Mouse (Mus musculus) cerebellum, adult 9-10 months (tissue): Measurements from ENCODE around the gene Pdyn.

ENCODE experiments used
- DNase-seq: peaks from one replicate; pipeline ENCODE4 v3.0.0; 2022

Pdyn gene

DNA sequence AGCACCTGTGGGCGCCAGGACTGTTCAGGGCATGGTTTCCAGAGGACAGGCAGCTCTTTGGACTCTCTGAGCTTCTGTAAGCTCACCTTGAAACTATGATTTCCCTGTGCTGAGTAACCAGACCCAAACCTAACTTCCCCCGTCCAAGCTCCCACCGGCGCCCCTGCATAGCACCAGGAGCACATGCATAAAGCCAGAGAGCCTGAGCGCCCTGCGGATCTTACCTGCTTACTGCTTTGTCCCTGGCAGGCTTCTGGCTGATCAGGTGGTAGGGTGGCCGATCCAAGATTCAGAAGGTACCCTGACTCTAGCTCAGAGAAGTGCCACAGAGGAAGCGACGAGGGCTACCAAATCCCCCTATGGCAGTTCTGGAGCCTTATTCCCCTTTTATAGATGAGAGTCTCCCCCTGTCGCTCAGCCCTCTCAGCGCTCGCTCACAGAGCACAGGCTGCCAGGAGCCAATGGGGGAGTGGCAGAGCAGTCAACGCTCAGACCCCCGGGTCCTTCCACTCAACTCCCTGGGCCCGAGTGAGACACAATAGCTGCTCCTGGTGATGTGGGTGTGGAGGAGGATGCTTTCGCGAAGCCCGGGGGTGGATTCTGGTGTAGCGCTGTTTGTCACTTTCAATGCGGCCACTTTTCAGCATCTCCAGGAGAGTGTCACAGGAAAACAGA is at the start of gene Pdyn:
Gene Pdyn, minus strand, starts transcription at position 361 of the 675 bp plus-strand sequence.
- DNase-seq = no peak

DNA sequence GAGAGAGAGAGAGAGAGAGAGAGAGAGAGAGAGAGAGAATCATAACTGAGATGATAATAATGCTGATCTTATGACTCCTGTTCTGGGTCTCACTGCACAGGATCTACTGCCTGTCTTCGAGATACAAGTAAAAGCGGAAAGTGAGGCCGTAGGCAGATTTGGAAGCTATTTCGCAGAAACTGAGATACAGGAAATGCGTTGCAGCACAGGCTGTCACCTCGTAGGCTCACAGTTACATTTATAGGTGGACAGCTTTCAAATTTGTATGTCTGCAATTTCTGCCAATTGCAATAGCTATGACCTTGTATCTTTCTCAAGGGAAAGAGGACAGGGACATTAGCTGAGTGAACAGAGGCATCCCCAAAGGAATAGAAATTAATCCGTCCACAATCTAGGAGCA is 42.4 kb upstream of the Pdyn start:
- no peak for DNase-seq

GRCm38 (mm10) chr2:129740515-129740914 is 40.9 kb upstream of the Pdyn start:
- no peak for DNase-seq

DNA sequence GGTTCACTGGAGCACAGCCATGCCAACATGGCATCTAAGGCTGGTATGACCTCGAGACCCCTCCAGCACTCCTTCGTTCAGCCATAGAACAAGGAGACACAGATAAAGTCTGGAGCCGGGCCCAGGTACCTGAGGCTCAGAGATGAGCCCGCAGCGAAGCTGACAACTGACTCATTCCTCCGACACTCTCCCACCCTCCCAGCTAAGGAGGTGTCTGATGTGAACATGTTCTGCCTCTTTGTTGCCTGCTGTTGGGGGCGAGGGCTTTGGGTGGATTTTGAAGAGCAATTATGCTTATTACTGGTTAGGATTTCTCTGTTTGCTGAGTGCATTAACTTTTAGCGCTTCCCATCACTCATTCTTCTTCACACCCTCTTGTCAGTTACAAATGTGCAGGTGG is 34.4 kb upstream of the Pdyn start:
- no peak for DNase-seq

- DNase-seq = no peak
Observed at GRCm38 (mm10) chr2:129729681-129730080, 30.0 kb upstream of the Pdyn start.

- peak; percentile 7 for DNase-seq
Observed at GRCm38 (mm10) chr2:129715671-129716070, 16.0 kb upstream of the Pdyn start.

DNA sequence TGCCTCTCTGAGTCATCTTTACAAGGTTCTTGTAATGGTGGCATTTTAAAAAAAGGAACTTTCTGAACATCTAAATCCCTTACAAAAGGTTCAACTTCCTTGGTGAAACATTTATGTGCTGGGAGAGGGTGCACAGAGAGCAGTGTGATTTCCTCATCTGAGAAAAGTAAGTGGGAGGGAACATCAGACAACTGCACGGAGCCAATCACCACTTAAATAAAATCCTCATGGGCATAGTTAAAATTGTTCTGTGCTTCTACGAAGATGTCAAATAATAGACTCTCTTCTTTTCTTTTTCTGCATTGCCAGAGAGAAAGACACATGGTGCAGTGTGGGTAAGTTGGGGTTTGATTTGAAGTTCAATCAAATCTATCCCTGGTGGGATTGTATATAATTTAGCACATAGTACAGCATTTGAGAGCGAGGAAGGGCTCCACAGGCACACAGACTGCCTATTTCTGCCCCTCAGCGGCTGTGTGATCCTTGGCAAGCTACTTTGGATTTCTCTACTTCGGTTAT is 13.4 kb upstream of the Pdyn start:
- no peak for DNase-seq

- DNase-seq = peak; percentile 59
Observed at GRCm38 (mm10) chr2:129696059-129696458, 3.6 kb downstream of the Pdyn start.

DNA sequence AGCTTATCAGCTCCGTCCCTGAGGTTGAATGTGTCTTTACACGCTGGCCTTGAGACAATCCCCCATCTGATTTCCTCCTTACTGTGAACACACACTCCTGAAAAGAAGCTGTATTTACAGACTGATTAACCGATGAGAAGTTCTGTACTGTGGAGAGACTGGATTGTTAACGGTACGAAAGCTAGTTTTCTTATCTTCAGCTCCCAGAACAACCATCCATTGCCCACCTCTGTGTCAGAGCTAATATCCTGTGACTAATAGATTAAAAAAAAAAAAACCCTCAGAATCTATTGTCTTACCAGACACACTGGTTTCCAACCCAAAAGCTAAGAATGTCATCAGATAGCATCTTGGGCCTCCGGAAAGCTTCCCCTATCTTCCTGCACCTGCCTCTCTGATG is 5.3 kb downstream of the Pdyn start:
- no peak for DNase-seq

- DNase-seq = no peak
Observed at GRCm38 (mm10) chr2:129692694-129693093, 7.0 kb downstream of the Pdyn start.

DNA sequence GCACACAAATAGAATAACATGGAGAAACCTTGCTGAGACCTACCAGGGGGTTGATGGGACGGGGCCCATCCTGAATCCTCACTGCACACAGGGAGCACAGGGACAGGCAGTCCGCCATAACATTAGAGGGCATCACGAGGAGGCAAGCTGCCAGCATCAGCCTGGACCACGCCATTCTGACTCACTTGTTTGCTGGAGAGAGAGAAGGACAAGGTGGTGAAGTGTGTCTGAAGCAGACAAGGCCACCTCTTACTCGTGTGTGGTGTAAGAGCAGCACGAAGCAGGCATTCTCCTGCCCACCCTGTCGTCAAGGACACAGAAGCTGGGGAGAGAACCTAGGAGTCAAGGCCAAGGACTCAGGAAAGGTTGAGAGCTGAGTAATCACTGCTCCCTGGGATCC is 9.9 kb downstream of the Pdyn start:
- DNase-seq = no peak

GRCm38 (mm10) chr2:129688036-129688625 is 11.5 kb downstream of the Pdyn start:
- DNase-seq = peak; percentile 14

GRCm38 (mm10) chr2:129686908-129687307 is 12.7 kb downstream of the Pdyn start:
- no peak for DNase-seq

DNA sequence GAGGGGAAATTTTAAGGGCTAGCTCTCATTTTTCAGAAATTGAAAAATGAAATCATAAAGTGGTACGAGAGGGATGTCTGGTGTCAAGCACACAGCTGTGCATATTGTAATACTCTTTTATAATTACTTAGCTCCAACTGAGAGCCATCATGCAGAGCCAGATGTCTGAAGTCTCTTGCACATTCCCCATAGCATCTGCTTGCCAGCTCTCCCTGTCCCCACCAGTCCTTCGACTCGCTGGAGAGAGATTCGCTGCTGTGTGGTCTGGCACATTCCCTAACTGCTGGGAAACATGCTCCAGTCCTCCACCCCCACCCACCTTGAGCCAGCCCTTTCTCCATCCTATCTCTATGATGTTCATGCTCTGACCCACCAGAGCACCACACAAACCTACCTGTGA is 15.6 kb downstream of the Pdyn start:
- no peak for DNase-seq

- DNase-seq = no peak
Observed at GRCm38 (mm10) chr2:129680236-129680635, 19.4 kb downstream of the Pdyn start.

DNA sequence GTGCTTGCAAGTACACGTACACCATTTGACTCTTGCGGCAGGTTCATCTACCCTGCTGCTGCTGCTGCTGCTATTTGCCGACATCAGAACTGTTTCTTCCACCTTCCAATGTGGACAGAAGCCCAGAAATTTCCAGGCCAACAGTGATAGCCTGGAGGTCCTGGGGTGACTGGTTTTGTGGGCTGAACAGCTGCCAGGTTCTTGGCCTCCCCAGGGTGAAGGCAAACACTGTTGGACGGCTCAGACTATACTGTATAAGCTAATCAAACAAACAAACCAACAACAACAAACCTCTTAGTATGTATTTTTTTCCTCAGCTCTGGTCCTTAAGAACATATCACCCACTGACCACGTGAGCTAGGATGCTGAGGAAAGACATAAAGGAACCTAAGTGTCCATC is 20.6 kb downstream of the Pdyn start:
- DNase-seq = no peak

GRCm38 (mm10) chr2:129677664-129678063 is 22.0 kb downstream of the Pdyn start:
- no peak for DNase-seq

GRCm38 (mm10) chr2:129674935-129675634 is 24.6 kb downstream of the Pdyn start:
- DNase-seq = peak; percentile 83

DNA sequence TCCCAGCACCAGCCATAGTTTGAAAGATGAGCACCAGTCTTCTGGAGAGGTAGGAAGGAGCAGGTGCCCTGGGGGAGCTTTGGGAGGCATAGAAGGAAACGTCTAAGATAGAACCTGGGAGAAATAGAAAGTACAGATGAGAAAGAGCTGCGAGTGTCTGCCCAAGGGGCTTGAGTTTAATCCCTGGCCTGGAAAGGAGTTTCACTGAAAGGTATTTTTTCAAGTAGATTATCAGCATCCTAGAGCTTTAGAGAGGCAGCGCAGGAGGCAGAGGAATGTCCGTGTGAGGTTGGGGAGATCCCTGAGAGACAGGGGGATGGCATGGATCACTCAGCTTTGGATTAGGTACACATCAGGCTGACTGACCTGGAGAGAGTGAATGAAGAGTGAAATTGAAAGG is 27.7 kb downstream of the Pdyn start:
- DNase-seq = no peak

DNA sequence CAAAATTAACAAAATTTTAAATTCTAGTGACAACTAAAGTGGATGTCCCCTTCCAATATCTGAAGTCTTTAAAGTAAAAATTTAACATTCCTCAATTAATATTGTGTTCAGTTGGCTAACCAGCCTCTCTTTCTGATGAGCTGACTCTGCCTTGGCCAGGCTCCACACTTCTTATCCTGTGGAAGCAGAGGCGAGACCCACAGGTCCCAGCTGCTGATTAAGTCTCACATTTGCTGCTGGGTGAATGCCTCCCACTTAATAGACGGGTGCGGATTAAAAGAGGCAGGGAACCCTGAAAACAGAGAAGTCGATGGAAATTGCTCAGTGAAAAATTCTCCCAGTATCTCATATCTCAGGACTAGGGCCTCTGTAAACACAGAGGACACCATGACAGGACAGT is 37.2 kb downstream of the Pdyn start:
- no peak for DNase-seq

GRCm38 (mm10) chr2:129660020-129660419 is 39.6 kb downstream of the Pdyn start:
- DNase-seq = peak; percentile 53

GRCm38 (mm10) chr2:129658796-129659195 is 40.8 kb downstream of the Pdyn start:
- no peak for DNase-seq

- no peak for DNase-seq
Observed at GRCm38 (mm10) chr2:129655033-129655432, 44.6 kb downstream of the Pdyn start.
